9 mouse cellular contexts compared by ENCODE assay signal in genomic region chr2:36216546-36216945, GRCm38 (mm10). TPM values are rescaled to one million over a fixed set of nuclear protein-coding genes. Genes with fewer than 3 reads are reported as not detected.
A peak's percentile ranks its signal among the peaks of the same experiment; 100 is the strongest.
DNase-seq lines count a peak whose midpoint lies in the region; ATAC-seq and TF ChIP-seq lines count a peak whose summit lies in the region.
"Had no signal": no experiment of that assay in that cellular context is flagged by ENCODE, and none has a peak within 500 bp of the region (broad histone marks: within the 10 kb centered on the region; RNA-seq: fewer than 3 reads in every experiment).

No protein-coding gene starts in this region.

- H3K27me3 ChIP-seq in kidney, embryonic 16.5 days (ENCODE audit: insufficient read depth, low read length), result no peaks in the 10 kb centered on the region

- 0 out of 2 replicates have a peak, but pooled peaks have one; percentile 1 for ATAC-seq in kidney, embryonic 16.5 days (ENCODE audit: low FRiP score, low TSS enrichment)

- no peaks in the 10 kb centered on the region for H3K36me3 ChIP-seq in kidney, embryonic 16.5 days (ENCODE audit: insufficient read depth, low read length)

- no peak overlapping the region for H3K4me3 ChIP-seq in gastrocnemius, adult 2 months
- H3K4me3 ChIP-seq in kidney, embryonic 16.5 days (ENCODE audit: low read length), result no peak overlapping the region

- H3K9me3 ChIP-seq in kidney, embryonic 16.5 days (ENCODE audit: low read length), result no peaks in the 10 kb centered on the region

- DNase-seq in gastrocnemius, adult 2 months, result peak; percentile 50
- DNase-seq in gastrocnemius, adult 18-20 months (ENCODE audit: low spot score), result no peak
- DNase-seq in MEL-GATA-1-ER (ENCODE audit: extremely low read depth, low read depth), result peak; percentile 74
- peak; percentile 71 for DNase-seq in lung, postnatal 10 days
- DNase-seq in left cerebral cortex, postnatal 4 days, result no peak
- no peak for DNase-seq in urinary bladder, postnatal 25 days (ENCODE audit: low spot score)
- no peak for DNase-seq in right cerebral cortex, postnatal 25 days
- DNase-seq: layer of hippocampus, postnatal 36 days had no signal

- H3K27ac ChIP-seq in gastrocnemius, adult 2 months, result no peak overlapping the region
- peak overlapping the region; percentile 86 for H3K27ac ChIP-seq in kidney, embryonic 16.5 days (ENCODE audit: low read length)

- no peak overlapping the region; the same call in 1 of the 2 replicates for H3K4me2 ChIP-seq in kidney, embryonic 16.5 days (replicated peaks; ENCODE audit: low read depth, low read length)

- peak overlapping the region; percentile 35; the same call in 1 of the 2 replicates for H3K9ac ChIP-seq in kidney, embryonic 16.5 days (replicated peaks; ENCODE audit: low read length)

- TF ChIP-seq CTCF in gastrocnemius, adult 2 months (IDR thresholded peaks at IDR 0.05), result no peak

- intact Hi-C loops in gastrocnemius, adult 2 months (cut with DNase I), result no loop called here
- intact Hi-C loops in left cerebral cortex, postnatal 4 days (cut with DNase I), result loop anchor here (10.0 kb wide), 1 partner anchor 682 kb away; no protein-coding TSS in a partner anchor

- peaks cover 46% of the 10 kb centered on the region for H3K4me1 ChIP-seq in kidney, embryonic 16.5 days (ENCODE audit: insufficient read depth, low read length)

RNA-seq across cellular contexts. Expression of gene Ptgs1, which starts 13.7 kb away (rescaled TPM):
- 1 to 10 TPM; 3.9 to 5.5 TPM for total RNA-seq in gastrocnemius, adult 2 months (2021)
- total RNA-seq in gastrocnemius, adult 18-20 months (2021), result 1 to 10 TPM; 3.0 to 3.8 TPM
- 39.9 and 40.1 TPM in 2 replicates for polyA plus RNA-seq in kidney, embryonic 16.5 days (2015; fragmentation: Nextera tagmentation; extraction: Ambion mirVana)
- 1 to 10 TPM; 5.5 to 7.1 TPM for total RNA-seq in left cerebral cortex, postnatal 4 days (2021)

Comparison
In these comparisons a context has a peak if more than half of its experiments do, and no peak if none do; other contexts are left out.
1. DNase-seq: peak in gastrocnemius, adult 2 months (single experiment), MEL-GATA-1-ER (single experiment) and lung, postnatal 10 days (single experiment); none in gastrocnemius, adult 18-20 months (single experiment), left cerebral cortex, postnatal 4 days (single experiment), urinary bladder, postnatal 25 days (single experiment) and right cerebral cortex, postnatal 25 days (single experiment).